Mouse (Mus musculus): ENCODE data around the gene Zfp846. TPM values are rescaled to one million over a fixed set of nuclear protein-coding genes. Genes with fewer than 3 reads are reported as not detected.

Zfp846 gene
- total and polyA plus RNA-seq, 3 experiments = 10.2 to 11.2 TPM; not detected in 1

- Histone ChIP-seq H3K4me3 (ENCODE audit: control insufficient read depth in 1 of 2, insufficient read depth in 1 of 2, low read depth in 2 of 2, low read length in 2 of 2) (no peak overlapping the region), H3K27ac (ENCODE audit: control insufficient read depth, low read depth, low read length) (no peak overlapping the region), H3K36me3 (ENCODE audit: control insufficient read depth in 1 of 2, insufficient read depth in 2 of 2, low read length in 2 of 2) (no peaks in the 10 kb centered on the region), H3K9ac (ENCODE audit: control insufficient read depth, low read depth, low read length, poor library complexity, severe bottlenecking) (no peak overlapping the region), H3K79me2 (ENCODE audit: control insufficient read depth, insufficient read depth, low read length, poor library complexity) (no peaks in the 10 kb centered on the region; the same call in 1 of the 2 replicates), H3K27me3 (ENCODE audit: control insufficient read depth in 1 of 2, insufficient read depth in 2 of 2, low read length in 2 of 2) (peaks cover 2 to 10% of the 10 kb centered on the region in 2 experiments; a peak in 3 of 4 replicates), H3K9me3 (replicated peaks; ENCODE audit: insufficient read depth, low read length) (no peaks in the 10 kb centered on the region), H3K4me1 (ENCODE audit: control insufficient read depth in 1 of 2, insufficient read depth in 2 of 2, low read length in 2 of 2) (peaks cover 0 to 4% of the 10 kb centered on the region in 2 experiments; a peak in 2 of 4 replicates)
- TF ChIP-seq POLR2AphosphoS2 (IDR thresholded peaks at IDR 0.05; ENCODE audit: low read length) (no peak), TCF12 (IDR thresholded peaks at IDR 0.05; ENCODE audit: low read depth, low read length) (no peak), MAX (IDR thresholded peaks at IDR 0.05; ENCODE audit: low read length) (no peak), NRF1 (IDR thresholded peaks at IDR 0.05; ENCODE audit: insufficient read depth, low read depth, low read length, poor library complexity, severe bottlenecking) (no peak), NELFE (IDR thresholded peaks at IDR 0.05; ENCODE audit: low read depth, low read length) (no peak), POLR2AphosphoS5 (IDR thresholded peaks at IDR 0.05; ENCODE audit: borderline replicate concordance, low read depth, low read length) (no peak), MYB (IDR thresholded peaks at IDR 0.05; ENCODE audit: low read depth, low read length) (no peak), MAFK (IDR thresholded peaks at IDR 0.05; ENCODE audit: borderline replicate concordance, low read depth, low read length) (no peak), MYC (IDR thresholded peaks at IDR 0.05; ENCODE audit: low read depth, low read length) (no peak), ZNF384 (IDR thresholded peaks at IDR 0.05; ENCODE audit: low read depth, low read length) (no peak)
- DNase-seq (ENCODE audit: low read depth, low spot score) = no peak
Observed at GRCm38 (mm10) chr9:20576591-20576990, 4.5 kb upstream of the Zfp846 start.

- Histone ChIP-seq H3K27me3 (ENCODE audit: control insufficient read depth in 1 of 2, insufficient read depth in 2 of 2, low read length in 2 of 2) (no peaks in the 10 kb centered on the region), H3K4me3 (ENCODE audit: control insufficient read depth in 1 of 2, insufficient read depth in 1 of 2, low read depth in 2 of 2, low read length in 2 of 2) (no peak overlapping the region), H3K27ac (ENCODE audit: control insufficient read depth, low read depth, low read length) (no peak overlapping the region), H3K4me1 (ENCODE audit: control insufficient read depth in 1 of 2, insufficient read depth in 2 of 2, low read length in 2 of 2) (no peaks in the 10 kb centered on the region), H3K79me2 (ENCODE audit: control insufficient read depth, insufficient read depth, low read length, poor library complexity) (no peaks in the 10 kb centered on the region), H3K9ac (ENCODE audit: control insufficient read depth, low read depth, low read length, poor library complexity, severe bottlenecking) (no peak overlapping the region), H3K9me3 (replicated peaks; ENCODE audit: insufficient read depth, low read length) (no peaks in the 10 kb centered on the region), H3K36me3 (ENCODE audit: control insufficient read depth in 1 of 2, insufficient read depth in 2 of 2, low read length in 2 of 2) (peaks cover 0 to under 1% of the 10 kb centered on the region in 2 experiments; a peak in 2 of 4 replicates)
- no peak for DNase-seq (ENCODE audit: low read depth, low spot score)
- TF ChIP-seq BHLHE40 (IDR thresholded peaks at IDR 0.05; ENCODE audit: borderline replicate concordance, low read depth, low read length) (no peak), ETS1 (IDR thresholded peaks at IDR 0.05; ENCODE audit: low read depth, low read length) (no peak), SIN3A (IDR thresholded peaks at IDR 0.05; ENCODE audit: low read length) (no peak), CTCF (IDR thresholded peaks at IDR 0.05 in 2 of 3, conservative IDR thresholded peaks at IDR 0.05 in 1 of 3; ENCODE audit: control insufficient read depth in 1 of 3, insufficient read depth in 1 of 3, low read depth in 2 of 3, low read length in 3 of 3, poor library complexity in 1 of 3, severe bottlenecking in 1 of 3) (no peak), POLR2A (IDR thresholded peaks at IDR 0.05; ENCODE audit: control insufficient read depth in 1 of 2, insufficient read depth in 1 of 2, low read depth in 1 of 2, low read length in 2 of 2, poor library complexity in 1 of 2) (no peak), POLR2AphosphoS2 (IDR thresholded peaks at IDR 0.05; ENCODE audit: low read length) (no peak), TBP (IDR thresholded peaks at IDR 0.05; ENCODE audit: low read depth, low read length) (no peak)
Observed at GRCm38 (mm10) chr9:20601270-20601669, 20.2 kb downstream of the Zfp846 start.
